Comparison of ENCODE assay signal across 8 mouse cellular contexts in genomic region chr8:95142985-95143804, GRCm38 (mm10). TPM values are rescaled to one million over a fixed set of nuclear protein-coding genes. Genes with fewer than 3 reads are reported as not detected.
DNase-seq lines count a peak whose midpoint lies in the region; ATAC-seq lines count a peak whose summit lies in the region.

No protein-coding gene starts in this region.

- H3K9me3 ChIP-seq in heart, embryonic 15.5 days (replicated peaks), result no peaks in the 10 kb centered on the region
- no peaks in the 10 kb centered on the region for H3K9me3 ChIP-seq in lung, embryonic 15.5 days

- ATAC-seq in heart, embryonic 15.5 days (replicated peaks; ENCODE audit: insufficient number of reproducible peaks, insufficient read depth, low FRiP score, low read depth), result no peak
- no peak for ATAC-seq in lung, embryonic 15.5 days (ENCODE audit: borderline replicate concordance, extremely low read depth, low FRiP score, low TSS enrichment)
- ATAC-seq in inflammation-experienced regulatory T-cells, adult 6 months, result no peak

- H3K27me3 ChIP-seq in heart, embryonic 15.5 days, result no peaks in the 10 kb centered on the region
- H3K27me3 ChIP-seq in lung, embryonic 15.5 days, result no peaks in the 10 kb centered on the region

- peaks cover 51% of the 10 kb centered on the region for H3K4me1 ChIP-seq in heart, embryonic 15.5 days (replicated peaks)
- peaks cover 57% of the 10 kb centered on the region for H3K4me1 ChIP-seq in lung, embryonic 15.5 days

- intact Hi-C loops in heart, postnatal 36 days (cut with DNase I), result no loop called here

- H3K4me3 ChIP-seq in heart, embryonic 15.5 days, result peak overlapping the region; percentile 75
- H3K4me3 ChIP-seq in lung, embryonic 15.5 days, result peak overlapping the region; percentile 62

- H3K27ac ChIP-seq in heart, embryonic 15.5 days, result peak overlapping the region; percentile 74
- H3K27ac ChIP-seq in lung, embryonic 15.5 days, result peak overlapping the region; percentile 90

- no peaks in the 10 kb centered on the region for H3K36me3 ChIP-seq in heart, embryonic 15.5 days
- no peaks in the 10 kb centered on the region for H3K36me3 ChIP-seq in lung, embryonic 15.5 days

- no peak overlapping the region for H3K9ac ChIP-seq in heart, embryonic 15.5 days
- H3K9ac ChIP-seq in lung, embryonic 15.5 days, result 0 out of 2 replicates have a peak overlapping the region, but pooled peaks have one; percentile 11

- peak; percentile 95 for DNase-seq in heart, adult 11 months
- DNase-seq in heart, postnatal 36 days, result no peak
- DNase-seq in cerebellum, postnatal 36 days, result peak; percentile 21 to 30
- DNase-seq in kidney, postnatal 36 days, result peak; percentile 74
- peak; percentile 70 to 79 for DNase-seq in right cerebral cortex, postnatal 10 days (ENCODE audit: low spot score in 2 of 2)

- 24% methylated on average over 17 of the region's 17 CpGs for WGBS in heart, embryonic 15.5 days
- WGBS in lung, embryonic 15.5 days, result 18% methylated on average over 17 of the region's 17 CpGs

- peak overlapping the region; percentile 94 for H3K4me2 ChIP-seq in heart, embryonic 15.5 days
- H3K4me2 ChIP-seq in lung, embryonic 15.5 days, result peak overlapping the region; percentile 69

RNA-seq across cellular contexts. Expression of gene Kifc3, which starts 59.4 kb away (rescaled TPM):
- total RNA-seq in heart, postnatal 36 days (2021), result 10 to 100 TPM; 65.4 to 71.2 TPM
- 15.7 and 19.3 TPM in 2 replicates for polyA plus RNA-seq in heart, embryonic 15.5 days (2015; fragmentation: Nextera tagmentation; extraction: Ambion mirVana)
- 22.7 and 27.0 TPM in 2 replicates for polyA plus RNA-seq in lung, embryonic 15.5 days (2015; fragmentation: Nextera tagmentation; extraction: Ambion mirVana)
- 1 to 10 TPM in 1 of 3 experiments, under 1 TPM in 1, not detected in 1; 0.40 to 1.1 TPM for polyA plus RNA-seq in inflammation-experienced regulatory T-cells, adult 6 months (2017; shearing (Covaris generic))

Comparison
In these comparisons a context has a peak if more than half of its experiments do, and no peak if none do; other contexts are left out.
1. DNase-seq: peak in heart, adult 11 months (single experiment), cerebellum, postnatal 36 days (2 of 2), kidney, postnatal 36 days (2 of 2) and right cerebral cortex, postnatal 10 days (2 of 2); none in heart, postnatal 36 days (0 of 2).